Mouse (Mus musculus) stomach, embryonic 14.5 days (tissue): ENCODE data around the gene Rpl23a. TPM values are rescaled to one million over a fixed set of nuclear protein-coding genes. Genes with fewer than 3 reads are reported as not detected.

Source experiments
- ATAC-seq: fragments of 200-750 bp; cut with Nextera tagmentation; 2 replicates; pipeline ENCODE4 v1.8.0; 2017; ENCODE audit warnings: low read depth, moderate TSS enrichment; ENCODE audit not compliant: insufficient number of reproducible peaks, insufficient read depth, low FRiP score
- H3K27ac ChIP-seq: fragments of 300-500 bp; sonication (generic); 2 replicates; pipeline ENCODE4 v1.5.1; 2014; ENCODE audit warnings: mild to moderate bottlenecking, low read length, moderate library complexity, mixed read lengths
- H3K27me3 ChIP-seq: fragments of 300-500 bp; sonication (generic); 2 replicates; pipeline ENCODE4 v1.6.1; 2014; ENCODE audit warnings: low read length, control low read depth, mixed read lengths; ENCODE audit not compliant: control insufficient read depth, insufficient read depth
- H3K36me3 ChIP-seq: fragments of 300-500 bp; sonication (generic); 2 replicates; pipeline ENCODE4 v1.6.1; 2014; ENCODE audit warnings: mild to moderate bottlenecking, control low read depth, low read length, moderate library complexity, mixed read lengths; ENCODE audit not compliant: control insufficient read depth, insufficient read depth
- H3K4me1 ChIP-seq: fragments of 300-500 bp; sonication (generic); 2 replicates; pipeline ENCODE4 v1.6.1; 2014; ENCODE audit warnings: low read length, control low read depth, mixed read lengths; ENCODE audit not compliant: control insufficient read depth, insufficient read depth
- H3K4me2 ChIP-seq: fragments of 300-500 bp; sonication (generic); replicated peaks from 2 replicates; pipeline ENCODE4 v1.6.1; 2014; ENCODE audit warnings: low read depth, low read length, control low read depth
- H3K4me3 ChIP-seq: fragments of 300-500 bp; sonication (generic); 2 replicates; pipeline ENCODE4 v1.5.1; 2014; ENCODE audit warnings: low read depth, low read length, control low read depth
- H3K9ac ChIP-seq: fragments of 300-500 bp; sonication (generic); replicated peaks from 2 replicates; pipeline ENCODE4 v1.6.1; 2014; ENCODE audit warnings: low read depth, mild to moderate bottlenecking, control low read depth, low read length, moderate library complexity, mixed read lengths
- H3K9me3 ChIP-seq: fragments of 300-500 bp; sonication (generic); 2 replicates; pipeline ENCODE4 v1.6.1; 2016; ENCODE audit warnings: low read depth, low read length, control low read depth; ENCODE audit not compliant: control insufficient read depth
- WGBS: fragments of 180-500 bp; shearing (Covaris S2); extraction: QIAGEN DNeasy Blood & Tissue Kit; methylation state at CpG from one replicate; pipeline ENCODE4 v1.1.7; 2014; 5-methylcytosine and 5-hydroxymethylcytosine counted together
- polyA plus RNA-seq: library from polyadenylated mRNA; unstranded; fragments of >200 nt; fragmentation: Nextera tagmentation; extraction: Ambion mirVana; gene quantifications from 2 replicates; pipeline ENCODE4 v1.2.1, GENCODE M21; 2014

The Rpl23a gene
- polyA plus RNA-seq, result 1,708 and 1,741 TPM in 2 replicates

DNA sequence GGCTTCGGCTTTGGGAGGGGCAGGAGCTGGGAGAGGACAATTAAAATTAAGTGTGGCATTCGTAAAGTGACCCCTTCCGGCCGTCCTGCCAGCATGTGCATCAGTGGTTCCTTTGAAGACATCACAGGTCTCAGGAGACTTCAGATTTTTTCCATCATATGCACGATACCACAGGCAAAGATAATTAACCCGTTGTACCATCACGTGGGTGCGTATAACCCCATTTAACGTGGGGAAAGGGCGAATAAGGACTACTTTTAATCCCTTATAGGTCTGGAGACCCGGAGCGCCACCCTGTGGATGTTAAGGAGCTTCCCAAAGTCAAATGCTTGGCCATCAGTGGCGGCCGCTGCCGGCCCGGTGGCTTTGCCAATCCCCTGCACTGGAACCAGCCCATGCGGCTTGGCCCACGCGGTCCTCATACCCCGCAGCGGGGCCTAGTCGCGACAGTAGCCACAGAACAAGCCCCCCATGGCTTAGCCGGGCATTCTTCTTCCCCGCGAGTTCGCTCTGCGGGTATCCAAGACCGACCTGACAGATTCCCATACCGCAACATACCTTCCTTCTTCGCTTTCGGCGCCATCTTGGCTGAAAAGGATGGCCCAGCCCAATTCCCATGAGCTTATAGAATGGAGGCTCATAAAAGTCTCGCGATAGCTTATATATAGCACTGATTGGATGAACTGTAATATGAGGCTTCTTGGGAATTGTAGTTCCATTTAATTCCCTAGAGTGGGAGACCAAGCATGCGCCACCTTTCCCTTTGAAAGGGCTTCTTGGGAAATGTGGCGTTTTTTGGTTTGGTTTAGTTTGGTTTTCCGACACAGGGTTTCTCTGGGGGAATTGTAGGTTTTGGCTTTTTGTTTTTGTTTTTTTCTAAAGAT lies at the start of gene Rpl23a:
Gene Rpl23a, minus strand, starts transcription at position 624 of the 884 bp plus-strand sequence.
- ATAC-seq, result peak; percentile 88
- no peaks in the 10 kb centered on the region for H3K27me3 ChIP-seq
- WGBS, result under 1% methylated on average over 38 of the region's 38 CpGs
- H3K4me3 ChIP-seq, result peak within 1 kb of the TSS; percentile 98
- H3K9ac ChIP-seq, result peak within 1 kb of the TSS; percentile 94
- H3K4me2 ChIP-seq, result peak within 1 kb of the TSS; percentile 75
- peaks cover 36% of the 10 kb centered on the region for H3K4me1 ChIP-seq
- peaks cover 23% of the 10 kb centered on the region for H3K36me3 ChIP-seq
- H3K9me3 ChIP-seq, result no peaks in the 10 kb centered on the region
- H3K27ac ChIP-seq, result peak within 1 kb of the TSS; percentile 91

DNA sequence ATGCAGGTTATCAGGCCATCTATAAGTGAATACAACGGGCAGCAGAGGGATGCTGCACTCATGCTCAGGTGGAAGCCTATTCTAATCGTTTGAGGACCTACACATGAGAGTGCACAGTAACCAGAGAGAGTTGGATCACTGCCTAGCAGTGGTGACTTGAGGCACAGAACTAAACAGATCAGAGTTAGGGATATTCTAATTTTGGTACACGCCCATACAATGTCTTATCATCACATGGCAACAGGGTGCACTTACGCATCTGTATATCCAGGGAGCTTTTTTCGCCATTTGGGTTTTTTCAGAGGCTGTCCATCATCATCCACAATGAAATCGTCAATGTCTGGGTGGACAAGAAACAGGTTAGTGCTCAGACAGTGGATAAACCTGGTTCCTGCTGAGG lies 48.1 kb upstream of the Rpl23a start:
- no peak overlapping the region for H3K9ac ChIP-seq
- no peak overlapping the region for H3K4me3 ChIP-seq
- no peaks in the 10 kb centered on the region for H3K4me1 ChIP-seq
- 92% methylated on average over 6 of the region's 6 CpGs for WGBS
- H3K9me3 ChIP-seq, result no peaks in the 10 kb centered on the region
- ATAC-seq, result no peak
- H3K36me3 ChIP-seq, result peaks cover 77% of the 10 kb centered on the region
- H3K27ac ChIP-seq, result no peak overlapping the region
- H3K27me3 ChIP-seq, result no peaks in the 10 kb centered on the region
- no peak overlapping the region for H3K4me2 ChIP-seq

DNA sequence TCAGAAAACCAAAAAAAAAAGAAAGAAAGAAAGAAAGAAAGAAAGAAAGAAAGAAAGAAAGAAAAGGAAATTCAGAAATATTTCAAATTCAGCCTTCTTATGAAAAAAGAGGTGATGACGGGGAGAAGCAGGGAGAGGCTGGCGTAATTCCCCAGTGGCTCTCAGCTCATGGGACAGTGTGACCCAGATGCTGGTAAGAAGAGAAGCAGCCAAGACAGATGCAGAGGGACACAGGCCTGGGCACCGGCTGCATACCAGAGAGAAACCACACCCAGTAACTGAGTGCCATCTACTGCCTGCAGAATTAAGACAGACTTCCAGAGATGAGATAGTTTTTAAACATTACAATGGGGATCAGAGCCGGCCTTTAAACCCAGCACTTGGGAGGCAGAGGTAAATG lies 40.2 kb upstream of the Rpl23a start:
- Histone ChIP-seq H3K27ac (no peak overlapping the region), H3K4me1 (no peaks in the 10 kb centered on the region), H3K4me2 (no peak overlapping the region), H3K27me3 (no peaks in the 10 kb centered on the region), H3K36me3 (peaks cover 96% of the 10 kb centered on the region), H3K4me3 (no peak overlapping the region), H3K9me3 (no peaks in the 10 kb centered on the region), H3K9ac (no peak overlapping the region)
- 91% methylated on average over 4 of the region's 4 CpGs for WGBS
- ATAC-seq, result no peak

DNA sequence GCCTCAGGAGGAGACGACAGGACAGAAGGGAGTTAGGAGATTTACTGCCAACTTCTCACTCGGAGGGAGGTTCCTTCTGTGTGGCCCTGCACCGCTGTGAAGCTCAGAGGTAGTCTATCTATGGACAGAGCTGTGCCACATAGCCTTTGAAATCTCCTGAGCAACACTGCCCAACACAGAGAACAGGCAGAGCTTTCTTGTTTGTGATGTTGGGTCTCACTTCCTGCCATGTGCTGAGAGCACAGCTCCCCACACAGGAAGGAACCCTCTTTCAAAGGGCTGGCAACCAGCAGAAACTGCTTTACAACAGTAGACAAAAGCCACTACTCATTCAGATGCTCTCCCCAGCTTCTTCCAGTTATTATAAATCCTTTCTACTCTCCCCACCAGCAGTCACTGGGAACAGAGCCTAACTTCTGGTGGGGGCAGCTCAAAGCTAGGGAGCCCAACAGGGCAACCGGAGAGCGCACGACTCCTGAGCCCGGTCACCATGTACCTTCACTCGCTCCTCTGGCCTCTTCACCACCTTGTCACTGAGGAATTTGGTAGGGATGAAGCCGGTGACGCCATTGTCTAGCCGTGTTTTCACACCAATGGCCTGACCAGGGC lies 32.4 kb upstream of the Rpl23a start:
- no peak overlapping the region for H3K4me3 ChIP-seq
- peaks cover 86% of the 10 kb centered on the region for H3K36me3 ChIP-seq
- no peaks in the 10 kb centered on the region for H3K9me3 ChIP-seq
- no peak overlapping the region for H3K27ac ChIP-seq
- no peak overlapping the region for H3K4me2 ChIP-seq
- no peak overlapping the region for H3K9ac ChIP-seq
- H3K4me1 ChIP-seq, result no peaks in the 10 kb centered on the region
- H3K27me3 ChIP-seq, result no peaks in the 10 kb centered on the region
- ATAC-seq, result no peak
- 86% methylated on average over 11 of the region's 11 CpGs for WGBS

DNA sequence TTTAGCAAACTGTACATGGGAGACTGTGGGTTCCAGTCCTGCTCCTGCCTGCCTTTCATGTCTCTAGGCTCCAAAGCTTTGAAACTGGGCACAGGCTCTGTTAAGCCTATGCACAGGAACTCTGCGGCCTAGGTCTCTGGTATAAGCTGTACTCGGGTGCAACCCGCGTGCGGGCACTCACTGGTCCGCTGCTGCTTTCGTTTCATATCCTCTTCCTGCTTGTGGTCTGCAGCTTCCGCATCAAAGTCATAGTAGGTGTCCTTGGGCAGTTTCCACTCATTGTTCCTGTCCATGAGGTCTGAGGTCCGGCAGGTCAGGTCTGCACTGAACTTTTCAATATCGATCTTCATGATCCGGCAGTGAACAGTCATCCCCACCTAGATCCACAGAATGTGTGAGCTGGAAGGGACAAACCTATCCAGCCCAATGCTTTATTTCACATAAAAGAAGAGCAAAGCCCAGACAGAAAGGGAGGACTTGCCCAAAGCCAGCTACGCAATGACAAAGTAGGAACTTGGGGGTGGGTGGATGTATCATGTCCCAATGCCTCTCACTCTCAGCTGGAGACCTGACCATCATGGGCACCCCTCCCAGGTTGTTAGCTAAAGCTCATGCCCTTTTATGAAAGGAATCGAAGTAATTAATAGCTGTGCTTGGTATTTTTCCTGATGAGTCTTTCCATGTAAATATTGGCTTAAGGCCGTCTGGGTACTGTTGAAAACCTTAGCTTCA lies 29.9 kb upstream of the Rpl23a start:
- H3K4me3 ChIP-seq, result no peak overlapping the region
- H3K27ac ChIP-seq, result no peak overlapping the region
- no peaks in the 10 kb centered on the region for H3K9me3 ChIP-seq
- no peaks in the 10 kb centered on the region for H3K4me1 ChIP-seq
- ATAC-seq, result no peak
- WGBS, result 95% methylated on average over 14 of the region's 14 CpGs
- H3K9ac ChIP-seq, result no peak overlapping the region
- peaks cover 87% of the 10 kb centered on the region for H3K36me3 ChIP-seq
- no peak overlapping the region for H3K4me2 ChIP-seq
- H3K27me3 ChIP-seq, result no peaks in the 10 kb centered on the region

GRCm38 (mm10) chr11:78211513-78211912 lies 28.1 kb upstream of the Rpl23a start:
- Histone ChIP-seq H3K36me3 (peaks cover 87% of the 10 kb centered on the region), H3K27ac (no peak overlapping the region), H3K9ac (no peak overlapping the region), H3K4me2 (no peak overlapping the region), H3K4me1 (no peaks in the 10 kb centered on the region), H3K4me3 (no peak overlapping the region), H3K27me3 (no peaks in the 10 kb centered on the region), H3K9me3 (no peaks in the 10 kb centered on the region)
- no peak for ATAC-seq
- WGBS, result 89% methylated on average over 5 of the region's 5 CpGs

- Histone ChIP-seq H3K27me3 (no peaks in the 10 kb centered on the region), H3K4me3 (no peak overlapping the region), H3K4me2 (no peak overlapping the region), H3K9me3 (no peaks in the 10 kb centered on the region), H3K9ac (no peak overlapping the region), H3K36me3 (peaks cover 86% of the 10 kb centered on the region), H3K27ac (no peak overlapping the region), H3K4me1 (no peaks in the 10 kb centered on the region)
- WGBS, result 52% methylated on average over 7 of the region's 7 CpGs
- ATAC-seq, result no peak
Measured at GRCm38 (mm10) chr11:78210615-78211014, 27.2 kb upstream of the Rpl23a start.

DNA sequence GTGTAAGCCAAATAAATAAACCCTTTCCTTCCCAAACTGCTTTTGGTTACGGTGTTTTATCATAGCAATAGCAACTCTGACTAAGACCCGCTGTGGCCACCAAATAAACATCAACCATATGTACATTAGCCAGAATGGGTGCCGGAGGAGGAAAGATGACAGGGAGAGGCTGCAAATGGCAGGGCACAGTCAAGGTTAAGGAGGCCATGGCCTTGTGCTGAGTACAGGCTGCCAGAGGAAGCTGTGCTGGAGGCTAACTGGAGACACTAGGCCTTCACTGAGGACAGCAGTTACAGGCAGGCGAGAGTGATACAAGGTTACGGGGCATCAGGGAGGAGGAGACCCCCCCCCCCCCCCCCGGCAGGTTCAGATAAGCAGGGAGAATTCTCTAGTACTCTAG lies 26.5 kb upstream of the Rpl23a start:
- Histone ChIP-seq H3K27me3 (no peaks in the 10 kb centered on the region), H3K4me2 (no peak overlapping the region), H3K9me3 (no peaks in the 10 kb centered on the region), H3K4me1 (no peaks in the 10 kb centered on the region), H3K27ac (no peak overlapping the region), H3K4me3 (no peak overlapping the region), H3K36me3 (peaks cover 81% of the 10 kb centered on the region), H3K9ac (no peak overlapping the region)
- WGBS, result 82% methylated on average over 6 of the region's 6 CpGs
- no peak for ATAC-seq
